Mouse (Mus musculus) bone marrow, adult 2 months (tissue): ENCODE data around the gene H2al1j.

Experiments
- CTCF ChIP-seq: fragments of 200-500 bp; IDR thresholded peaks from 2 replicates; pipeline ENCODE4 v1.5.1; 2011; ENCODE audit warnings: low read length, control low read depth; ENCODE audit not compliant: control insufficient read depth, insufficient read depth
- POLR2A ChIP-seq: fragments of 200-500 bp; IDR thresholded peaks from 2 replicates; pipeline ENCODE4 v1.6.1; 2011; ENCODE audit warnings: low read depth, mild to moderate bottlenecking, control low read depth, low read length, borderline replicate concordance; ENCODE audit not compliant: control insufficient read depth

GRCm38 (mm10) chrX:11363890-11364289 lies 36.3 kb downstream of the H2al1j start:
- TF ChIP-seq POLR2A (no peak), CTCF (no peak)
